Mouse (Mus musculus) c-Kit-positive CD71-positive TER-119-positive erythroid progenitor cells, embryonic 14.5 days (primary cell): Measurements from ENCODE around the gene Dffa.
A peak's percentile ranks its signal among the peaks of the same experiment; 100 is the strongest.
"Not testable (repeated sequence)": the region's sequence is repeated elsewhere in the genome, so short reads cannot be mapped to it uniquely, and the experiment has no call there.

Experiments used
- DNase-seq: peaks from one replicate; pipeline ENCODE4 v3.0.0-alpha.2; 2013; ENCODE audit warnings: low spot score

Gene Dffa

DNA sequence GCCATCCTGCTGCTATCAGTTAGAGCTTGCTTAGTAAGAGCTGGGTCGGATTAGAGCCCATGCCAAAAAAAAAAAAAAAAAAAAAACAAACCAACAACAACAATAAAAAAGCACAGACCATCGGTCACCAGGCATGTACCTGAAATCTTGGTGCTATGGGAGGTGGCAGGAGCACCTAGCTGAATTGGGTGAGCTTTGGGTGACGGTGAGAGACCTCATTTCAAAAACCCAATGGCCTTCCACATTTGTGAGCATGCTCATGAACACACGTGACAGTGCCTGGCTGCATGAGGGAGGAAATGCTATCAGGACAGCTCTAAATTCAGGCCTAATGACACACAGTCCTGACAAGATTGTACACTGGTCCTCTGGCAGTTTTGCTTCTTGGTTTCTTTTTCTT is 44.1 kb downstream of the Dffa start:
- no peak for DNase-seq

DNA sequence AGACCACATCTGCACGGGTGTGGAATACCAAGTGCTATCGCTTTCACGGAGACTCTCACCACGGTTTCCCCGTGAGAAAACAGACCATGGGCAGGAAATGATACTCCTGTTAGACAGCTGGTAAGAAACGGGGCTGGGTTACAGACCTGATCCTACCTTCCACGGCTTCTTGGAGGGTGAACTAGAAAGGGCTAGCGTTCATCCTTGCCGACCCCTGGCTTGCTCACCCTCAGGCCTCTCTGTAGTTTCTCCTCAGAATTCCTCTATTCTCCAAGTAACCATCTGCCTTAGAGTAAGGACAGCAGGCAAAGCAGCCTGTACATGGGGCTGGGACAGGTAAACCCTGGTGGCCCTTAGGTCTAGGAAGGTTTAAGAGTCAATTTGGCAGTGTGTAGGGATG is 45.2 kb downstream of the Dffa start:
- DNase-seq = no peak

DNA sequence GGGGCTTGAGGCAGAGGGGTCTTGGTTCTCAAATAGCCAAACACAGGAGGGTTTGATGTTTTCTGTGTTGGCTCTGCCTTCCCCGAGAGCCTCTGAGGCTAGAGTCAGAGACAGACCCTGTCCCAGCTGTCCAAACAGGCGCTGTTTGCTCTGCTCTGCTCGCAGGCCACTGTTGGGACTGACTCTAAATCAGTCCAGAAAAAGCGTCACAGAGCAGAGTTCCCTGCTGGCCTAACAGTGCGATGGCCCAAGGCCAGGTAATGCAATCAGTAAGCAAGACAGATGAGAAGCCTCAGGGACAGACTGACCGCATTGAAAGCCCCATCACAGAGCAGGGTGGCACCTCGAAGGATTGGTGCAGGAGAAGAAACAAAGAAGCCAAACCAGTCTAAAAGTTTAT is 45.7 kb downstream of the Dffa start:
- DNase-seq = no peak

DNA sequence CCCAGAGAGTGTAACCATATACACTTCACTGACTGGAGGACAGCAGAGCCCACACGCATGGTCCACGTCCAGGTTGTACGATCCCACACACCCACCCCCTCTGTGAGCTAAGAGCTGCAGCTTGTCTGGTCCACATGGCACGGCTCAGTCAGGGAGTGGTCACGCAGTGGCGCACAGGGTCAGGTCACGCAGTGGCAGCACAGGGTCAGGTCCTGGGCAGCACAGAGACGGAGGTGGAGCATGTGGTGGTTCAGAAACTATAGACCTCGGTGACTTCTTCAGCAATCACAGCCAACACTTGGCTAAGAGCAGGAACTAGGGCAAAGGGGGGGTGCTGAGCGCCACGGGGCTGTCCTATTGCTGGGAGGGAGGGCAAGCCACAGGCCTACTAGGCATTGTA is 46.3 kb downstream of the Dffa start:
- DNase-seq = no peak

DNA sequence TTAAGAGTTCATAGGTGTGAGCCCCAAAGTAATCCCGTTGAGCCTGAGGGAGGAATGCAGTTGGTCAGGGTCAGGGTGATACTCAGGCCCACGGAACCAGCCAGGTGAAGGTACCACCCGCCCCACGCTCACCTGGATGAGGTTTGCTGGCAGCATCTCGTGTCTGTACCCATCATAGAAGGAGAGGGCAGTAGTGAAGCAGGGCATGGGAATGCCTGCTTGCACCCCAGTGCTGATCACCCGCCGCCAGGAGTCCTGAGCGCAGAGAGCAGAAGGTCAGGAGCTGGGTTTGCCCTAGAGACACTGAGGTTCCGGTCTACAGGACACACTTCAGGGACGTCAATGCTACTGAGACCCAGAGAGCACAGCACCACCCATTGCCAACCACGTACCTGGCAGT is 46.8 kb downstream of the Dffa start:
- DNase-seq = no peak

DNA sequence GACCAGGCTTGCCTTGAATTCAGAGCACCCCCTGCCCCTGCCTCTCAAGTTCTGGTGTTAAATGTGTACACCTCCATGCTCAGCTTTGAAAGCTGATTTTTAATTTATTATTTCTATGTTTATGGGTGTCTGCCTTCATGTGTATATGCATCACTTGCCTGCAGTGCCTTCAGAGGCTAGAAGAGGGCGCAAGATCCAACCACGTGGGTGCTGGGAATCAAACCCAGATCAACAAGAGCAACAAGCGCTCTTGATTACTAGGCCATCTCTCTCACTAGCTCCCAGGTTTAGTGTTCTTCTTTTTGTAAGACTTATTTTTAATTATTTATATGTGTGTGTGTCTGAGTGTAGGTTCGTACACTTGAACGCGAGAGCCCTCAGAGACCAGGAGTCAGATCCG is 50.9 kb downstream of the Dffa start:
- DNase-seq = no peak

DNA sequence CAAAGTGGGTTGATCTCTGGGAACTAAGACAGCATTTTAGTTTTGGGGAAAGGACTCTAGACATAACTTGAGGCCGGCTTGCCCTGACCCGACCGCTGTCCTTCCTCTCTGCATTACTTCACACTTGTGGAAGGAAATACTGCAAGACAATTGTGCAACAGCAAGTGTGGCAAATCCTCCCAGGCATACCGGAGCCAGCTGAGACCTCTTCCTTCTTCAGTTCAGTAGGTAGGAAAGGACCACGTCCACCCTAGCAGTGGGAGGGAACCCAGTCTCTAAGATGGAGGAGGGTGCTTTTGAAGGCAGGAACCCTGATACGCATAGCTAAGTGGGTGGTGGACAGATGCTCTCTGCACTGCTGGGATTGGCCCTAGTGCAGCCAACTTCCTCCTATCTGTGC is 51.8 kb downstream of the Dffa start:
- no peak for DNase-seq

DNA sequence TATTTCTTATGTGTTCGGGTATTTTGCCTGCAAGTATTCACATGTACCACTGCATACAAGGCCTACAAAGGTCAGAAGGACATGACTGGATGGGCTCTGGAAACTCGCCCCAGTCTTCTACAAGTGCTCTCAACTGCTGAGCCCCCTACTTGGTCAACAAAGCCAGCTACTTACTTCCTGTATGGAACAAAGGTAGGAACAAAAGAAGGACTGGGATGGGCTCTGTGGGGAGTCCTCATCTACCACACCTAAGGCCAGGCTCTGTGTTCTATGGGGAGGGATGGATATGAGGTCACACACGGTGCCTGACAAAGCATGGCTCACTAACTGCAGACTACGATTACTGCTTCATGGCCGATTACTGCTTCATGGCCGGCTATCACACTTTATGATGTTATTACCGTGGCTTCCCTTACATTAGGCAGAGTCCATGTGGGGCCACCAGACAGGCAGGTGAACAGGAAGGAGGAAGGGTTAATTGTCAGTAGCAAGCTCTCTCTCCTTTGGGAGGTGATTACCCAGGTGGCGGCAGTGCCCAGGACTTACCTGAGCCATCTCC is 53.5 kb downstream of the Dffa start:
- no peak for DNase-seq

DNA sequence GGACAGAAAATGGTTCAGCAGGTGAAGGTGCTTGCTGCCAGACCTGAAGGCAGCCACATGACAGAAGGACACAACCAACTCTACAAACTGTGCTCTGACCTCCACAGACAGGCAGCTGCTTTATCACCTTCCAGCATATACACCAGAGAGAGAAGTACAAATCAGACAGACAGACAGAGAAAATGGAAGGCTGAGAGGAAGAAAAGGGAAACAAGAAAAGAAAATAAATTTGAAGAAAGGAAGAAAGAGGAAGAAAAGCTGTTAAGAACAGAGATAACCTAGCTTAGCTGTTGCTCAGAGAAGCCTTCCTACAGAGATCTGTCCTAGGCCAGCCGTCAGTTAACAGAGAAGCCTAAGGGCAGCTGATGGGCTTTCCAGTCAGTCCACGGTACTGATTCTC is 55.3 kb downstream of the Dffa start:
- no peak for DNase-seq

DNA sequence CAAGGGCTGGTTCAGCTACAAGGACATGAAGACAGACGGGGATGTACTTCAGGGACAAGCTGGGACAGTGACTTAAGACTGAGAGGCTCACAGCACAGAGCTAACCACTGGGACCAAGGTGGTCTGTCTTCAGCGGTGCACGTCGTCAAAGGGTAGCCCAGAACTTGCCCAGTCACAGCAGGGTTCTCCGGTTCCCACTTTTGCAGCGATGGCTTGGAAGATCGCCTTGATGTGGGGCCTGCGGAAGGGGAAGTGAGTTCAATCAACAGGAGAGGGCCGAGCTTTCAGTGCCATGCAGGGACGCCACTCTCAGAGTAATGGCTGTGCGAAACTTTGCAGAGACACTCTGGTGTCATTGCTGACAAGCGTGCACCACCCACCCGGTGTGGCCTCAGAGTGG is 55.9 kb downstream of the Dffa start:
- DNase-seq = no peak

DNA sequence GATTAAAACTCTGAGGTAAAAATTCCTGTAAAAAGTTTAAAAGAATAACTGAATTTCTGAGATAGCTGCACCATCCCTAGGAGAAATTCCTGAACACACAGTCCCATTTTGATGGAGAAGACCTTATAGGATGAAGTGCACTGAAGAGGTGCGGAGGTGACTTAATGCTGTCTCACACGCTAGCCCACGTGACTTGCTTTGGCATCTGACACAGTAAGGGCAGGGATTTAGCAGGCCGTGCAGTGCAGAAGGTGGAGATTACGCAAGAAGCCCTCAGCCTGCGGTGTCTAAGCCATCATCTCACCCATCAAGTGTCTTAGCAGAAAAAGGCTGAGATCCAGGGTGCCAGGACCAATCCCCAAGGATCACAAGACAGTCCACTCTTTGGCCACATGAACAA is 57.2 kb downstream of the Dffa start:
- no peak for DNase-seq

DNA sequence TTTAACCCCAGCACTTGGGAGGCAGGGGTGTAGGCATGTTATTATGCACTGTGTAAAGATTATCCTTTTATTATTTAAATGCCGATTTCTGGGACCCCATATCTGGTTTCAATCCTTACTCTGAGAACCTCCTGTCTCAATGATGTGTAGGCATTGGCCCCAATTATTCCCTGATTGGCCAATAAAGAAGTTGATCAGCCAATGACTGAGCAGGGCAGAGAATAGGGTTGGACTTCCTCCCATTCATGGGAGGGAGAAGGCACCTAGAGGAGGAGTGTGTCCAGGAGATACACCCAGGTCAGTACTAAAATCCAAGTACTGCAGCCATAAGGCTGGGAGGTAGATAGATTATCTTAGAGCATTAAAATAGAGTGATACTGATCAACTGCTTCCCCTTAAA is 59.2 kb downstream of the Dffa start:
- peak; percentile 20 for DNase-seq

DNA sequence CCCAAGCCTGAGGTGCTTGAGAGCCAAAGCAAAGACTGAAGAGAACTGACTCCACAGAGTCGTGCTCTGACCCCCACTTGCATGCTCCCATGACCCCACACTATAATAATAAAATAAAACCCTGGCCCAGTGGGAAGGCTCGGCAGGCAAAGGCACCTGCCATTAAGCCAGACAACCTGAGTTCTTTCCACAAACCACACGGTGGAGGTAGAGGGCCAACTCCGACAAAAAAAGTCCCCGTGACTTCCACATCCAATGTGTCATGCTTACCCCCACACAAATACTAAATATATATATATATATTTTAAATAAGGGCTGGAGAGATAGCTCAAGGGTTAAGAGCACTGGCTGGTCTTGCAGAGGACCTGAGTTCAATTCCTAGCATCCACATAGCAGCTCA is 60.2 kb downstream of the Dffa start:
- DNase-seq = no peak

DNA sequence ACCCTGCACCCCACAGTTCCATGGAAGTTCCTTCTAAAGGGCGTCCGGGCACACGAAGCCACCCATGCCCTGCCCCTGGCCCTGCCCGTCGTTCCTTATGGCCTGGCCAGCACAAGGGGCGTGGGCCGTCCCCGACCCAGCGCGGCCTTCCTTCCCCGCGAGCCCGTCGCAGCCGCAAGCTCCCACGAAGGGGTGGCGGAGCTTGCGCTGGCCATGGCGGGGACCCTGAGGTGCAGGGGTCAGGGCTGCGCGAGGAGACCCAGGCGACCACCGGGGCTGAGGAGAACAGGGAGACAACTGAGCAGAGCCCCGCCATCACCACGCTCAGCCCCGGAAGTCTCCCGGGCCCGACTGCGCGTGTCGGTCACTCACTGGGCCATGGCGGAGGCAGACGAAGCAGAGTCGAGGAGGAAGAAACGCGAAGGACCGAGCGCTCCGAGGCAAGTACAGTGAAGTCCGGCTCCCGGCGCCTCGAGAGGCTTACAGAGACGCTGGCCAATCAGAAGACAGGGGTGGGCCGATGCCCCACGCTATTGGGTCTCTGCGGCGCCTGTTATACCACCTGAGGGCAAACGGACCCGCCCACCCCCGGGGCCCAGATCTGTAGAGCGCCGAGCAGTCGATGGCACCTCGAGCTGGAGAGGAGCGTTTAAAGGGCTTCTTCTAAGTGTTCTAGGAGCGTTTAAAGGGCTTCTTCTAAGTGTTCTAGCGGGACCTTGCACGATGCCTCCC is 62.4 kb downstream of the Dffa start, which contains the start of gene Pgd:
Gene Pgd, minus strand, starts transcription at position 557 of the 732 bp plus-strand sequence.
- DNase-seq = peak; percentile 96

DNA sequence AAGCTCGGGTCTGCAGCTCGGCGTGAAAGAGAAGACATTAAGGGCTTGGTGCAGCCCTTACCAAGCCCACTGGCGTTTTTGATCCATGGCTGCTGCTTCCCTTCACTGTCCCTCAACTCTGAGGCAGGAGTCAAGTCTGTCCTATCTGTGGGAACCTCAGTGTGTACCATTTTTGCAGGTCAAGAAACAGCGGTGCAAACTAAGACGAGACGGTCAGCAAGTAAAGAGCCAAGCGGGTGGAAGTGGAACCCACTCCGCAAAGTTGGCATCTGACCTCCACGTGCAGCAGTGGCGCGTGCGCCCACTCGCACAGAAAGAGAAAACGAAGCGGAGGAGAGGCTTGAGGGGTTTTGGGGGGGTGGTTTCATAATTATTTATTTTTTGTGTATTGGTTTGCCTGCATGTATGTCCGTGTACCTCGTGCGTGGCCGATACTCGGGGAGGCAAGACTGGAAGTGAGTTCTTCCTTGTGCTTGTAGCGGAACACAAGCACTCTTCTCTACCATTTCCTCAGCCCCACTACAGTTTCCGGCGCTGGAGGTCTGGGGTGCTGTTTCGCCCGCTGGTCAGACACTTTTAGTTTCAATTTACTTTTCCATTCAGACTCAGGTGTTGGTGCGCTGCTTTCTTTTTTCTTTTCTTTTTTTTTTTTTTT is 63.1 kb downstream of the Dffa start:
- peak; percentile 23 for DNase-seq

DNA sequence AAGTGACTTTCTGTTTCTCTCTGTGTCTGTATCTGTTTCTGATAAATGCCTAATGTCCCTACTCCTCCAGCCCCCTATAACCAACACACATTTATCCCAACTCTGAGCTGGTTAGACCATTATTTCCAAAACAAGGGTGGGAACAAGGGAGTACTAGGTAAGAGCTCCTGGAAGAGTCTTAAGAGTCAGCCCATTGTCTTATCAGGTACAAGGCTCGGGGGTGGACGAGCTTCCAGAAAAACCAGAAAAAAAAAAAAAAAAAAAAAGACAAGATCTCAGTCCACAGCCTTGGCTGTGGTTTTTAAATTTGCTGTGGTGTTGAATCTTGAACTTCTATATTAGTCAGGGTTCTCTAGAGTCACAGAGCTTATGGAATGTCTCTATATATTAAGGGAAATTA is 64.1 kb downstream of the Dffa start:
- DNase-seq = no peak

DNA sequence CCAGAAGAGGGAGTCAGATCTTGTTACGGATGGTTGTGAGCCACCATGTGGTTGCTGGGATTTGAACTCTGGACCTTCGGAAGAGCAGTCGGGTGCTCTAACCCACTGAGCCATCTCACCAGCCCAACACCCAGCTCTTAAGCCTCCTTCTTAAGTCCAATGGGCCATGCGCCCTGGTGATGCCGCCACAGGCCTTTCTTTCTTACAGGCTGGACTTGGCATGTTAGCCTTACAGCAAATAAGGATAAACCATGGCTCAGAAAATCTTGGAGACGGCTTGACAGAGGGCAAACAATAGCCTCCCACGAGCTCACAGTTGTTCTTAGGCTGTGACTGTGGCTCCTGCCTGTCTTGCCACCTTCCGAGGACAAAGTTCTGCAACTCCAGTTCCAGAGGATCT is 66.0 kb downstream of the Dffa start:
- not testable (repeated sequence) for DNase-seq
